Mouse (Mus musculus): ENCODE data around the gene Zbtb45.

The Zbtb45 gene

DNA sequence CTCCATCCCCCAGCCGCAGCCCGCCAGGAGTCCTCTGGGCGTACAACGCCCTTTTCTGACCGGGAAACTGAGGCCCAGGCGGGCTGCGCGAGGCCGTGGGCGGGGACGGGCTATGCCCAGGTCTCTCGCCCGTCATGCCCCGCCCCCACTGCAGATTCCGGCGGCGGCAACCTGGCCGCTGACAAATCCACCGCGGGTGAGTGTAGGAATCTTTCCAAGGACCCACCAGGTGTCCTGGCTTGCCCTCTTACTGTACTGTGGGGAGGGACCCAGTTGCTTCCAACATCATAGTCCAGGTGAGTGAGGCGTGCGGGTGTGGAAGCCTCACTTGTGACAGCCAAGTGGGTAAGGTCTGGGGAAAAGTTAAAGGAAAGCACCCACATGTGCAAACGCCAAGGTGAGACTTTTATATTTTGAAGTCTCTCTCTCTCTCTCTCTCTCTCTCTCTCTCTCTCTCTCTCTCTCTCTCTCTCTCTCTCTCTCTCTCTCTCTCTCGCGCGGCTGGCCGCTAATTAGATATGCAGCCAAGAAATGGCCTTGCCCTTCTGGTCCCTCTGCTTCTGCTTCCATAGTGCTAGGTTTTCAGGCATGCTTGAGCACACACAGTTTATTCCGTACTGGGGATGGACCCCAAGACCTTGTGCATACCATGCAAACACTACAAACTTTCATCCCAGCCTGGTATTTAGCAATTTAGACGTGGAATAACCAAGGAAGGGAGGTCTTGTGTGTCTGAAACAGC, 43.6 kb downstream of the Zbtb45 start:
- in situ Hi-C loops (cut with MboI; ENCODE audit: unreplicated experiment in 2 of 2) = loop anchor here in 1 of 2 experiments (10.0 kb wide), 1 partner anchor 59 kb away; no protein-coding TSS in a partner anchor

DNA sequence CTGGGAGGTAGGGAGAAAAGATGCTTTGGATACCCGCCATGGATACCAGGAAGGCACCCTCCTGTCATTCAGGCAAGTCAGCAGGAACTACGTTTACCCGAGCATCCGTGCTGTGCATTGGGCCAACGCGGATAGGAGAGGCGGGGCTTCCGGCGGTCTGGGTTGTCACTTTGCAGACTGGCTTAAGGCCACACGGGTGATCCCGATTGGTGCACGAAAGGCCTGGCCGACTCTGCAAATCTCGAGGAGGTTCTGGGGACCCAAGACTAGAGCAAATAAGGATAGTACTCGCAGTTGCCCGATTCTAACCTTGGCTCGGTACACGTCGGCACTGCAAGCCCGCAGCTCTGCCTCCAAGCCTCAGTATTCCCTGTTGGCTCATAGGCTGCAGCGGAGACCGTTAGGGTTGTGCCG, 44.1 kb downstream of the Zbtb45 start, which contains the start of gene Zfp324:
Gene Zfp324, plus strand, starts transcription at position 161 of the 414 bp plus-strand sequence.
- in situ Hi-C loops (cut with MboI; ENCODE audit: unreplicated experiment in 2 of 2) = loop anchor here in 1 of 2 experiments (10.0 kb wide), 1 partner anchor 59 kb away; no protein-coding TSS in a partner anchor

DNA sequence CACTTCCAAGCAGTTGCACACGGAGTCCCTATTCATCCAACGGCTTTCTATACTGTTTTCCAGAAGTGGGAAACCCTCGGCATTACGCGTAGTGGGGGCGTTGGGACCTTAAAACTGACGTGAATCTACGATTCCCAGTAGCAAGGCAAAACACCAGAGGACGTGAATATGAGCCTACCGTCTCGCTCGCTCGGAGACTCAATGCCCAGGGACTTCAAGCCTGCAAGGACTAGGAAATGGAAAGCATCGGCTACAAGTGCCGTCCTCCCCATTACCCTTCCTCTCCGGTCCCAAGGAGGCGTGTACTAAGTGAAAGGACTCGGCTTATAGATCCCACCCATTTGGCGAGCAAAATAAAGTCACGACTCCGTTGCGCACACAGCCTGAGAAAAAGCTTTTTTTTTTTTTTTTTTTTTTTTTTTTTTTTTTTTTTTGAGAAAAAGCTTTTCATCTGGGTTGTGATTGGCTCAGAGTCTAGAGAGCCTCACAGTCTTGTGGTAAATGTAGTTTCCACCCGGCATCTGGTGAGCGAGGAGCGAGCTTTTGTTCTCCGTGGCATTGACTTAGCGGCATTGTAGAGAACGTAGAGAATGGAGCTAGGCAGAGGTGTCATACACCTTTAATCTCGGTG, 48.2 kb downstream of the Zbtb45 start:
- in situ Hi-C loops (cut with MboI; ENCODE audit: unreplicated experiment in 2 of 2) = loop anchor here in 1 of 2 experiments (10.0 kb wide), 1 partner anchor 63 kb away; no protein-coding TSS in a partner anchor

DNA sequence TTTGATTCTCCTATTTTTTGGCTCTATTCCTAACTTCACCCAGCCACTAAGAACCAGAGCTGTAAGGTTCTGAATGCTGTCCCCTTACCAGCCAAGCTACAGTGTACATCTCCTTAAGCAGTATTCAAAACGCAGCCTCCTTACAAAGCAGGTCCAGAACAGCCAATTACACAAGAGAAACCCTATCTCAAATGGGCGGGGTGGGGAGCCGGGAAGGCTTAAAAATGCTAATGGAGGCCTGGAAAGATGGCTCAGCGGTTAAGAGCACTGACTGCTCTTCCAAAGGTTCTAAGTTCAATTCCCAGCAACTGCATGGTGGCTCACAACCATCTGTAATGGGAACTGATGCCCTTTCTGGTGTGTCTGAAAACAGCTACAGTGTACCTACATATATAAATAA, 50.1 kb downstream of the Zbtb45 start:
- in situ Hi-C loops (cut with MboI; ENCODE audit: unreplicated experiment in 2 of 2) = loop anchor here in 1 of 2 experiments (10.0 kb wide), 1 partner anchor 65 kb away; no protein-coding TSS in a partner anchor

DNA sequence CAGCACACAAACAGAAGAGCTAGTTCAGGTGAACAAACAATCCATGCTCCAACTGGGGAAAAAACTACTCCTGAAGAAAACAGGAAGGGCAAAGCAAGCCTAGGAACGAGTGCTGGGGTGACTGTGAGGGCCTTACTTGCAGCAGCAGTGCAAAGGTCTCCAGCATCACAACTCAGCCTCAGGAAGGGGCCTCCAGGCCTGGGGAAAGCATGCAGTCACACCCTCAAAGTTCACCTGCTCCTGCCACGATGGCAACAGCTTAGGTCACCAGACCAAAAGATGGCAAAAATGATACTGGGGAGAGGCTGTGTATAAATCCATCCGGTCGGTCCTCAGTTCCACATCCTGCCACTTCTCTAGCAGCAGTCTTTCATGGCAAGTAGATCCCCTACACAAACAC, 50.9 kb downstream of the Zbtb45 start:
- in situ Hi-C loops (cut with MboI; ENCODE audit: unreplicated experiment in 2 of 2) = no loop called here

DNA sequence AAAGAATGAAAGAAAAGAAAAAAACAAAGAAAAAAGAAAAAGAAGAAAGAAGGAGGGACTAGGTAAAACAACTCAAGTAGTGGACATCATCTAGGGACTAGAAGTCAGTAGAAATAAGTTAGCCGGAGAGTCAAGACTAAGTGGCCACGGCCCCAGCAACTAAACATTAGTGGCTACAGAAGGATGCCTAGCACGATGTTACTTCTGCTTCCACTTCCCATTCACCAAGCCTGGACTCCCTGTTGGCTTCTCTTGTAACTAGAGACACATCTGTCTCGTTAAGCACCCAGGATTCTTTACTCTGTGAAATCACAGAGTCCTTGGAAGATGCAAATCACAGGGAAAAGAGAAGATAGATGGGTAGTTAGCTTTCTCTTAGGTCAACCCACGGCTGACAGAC, 52.3 kb downstream of the Zbtb45 start:
- in situ Hi-C loops (cut with MboI; ENCODE audit: unreplicated experiment in 2 of 2) = no loop called here

DNA sequence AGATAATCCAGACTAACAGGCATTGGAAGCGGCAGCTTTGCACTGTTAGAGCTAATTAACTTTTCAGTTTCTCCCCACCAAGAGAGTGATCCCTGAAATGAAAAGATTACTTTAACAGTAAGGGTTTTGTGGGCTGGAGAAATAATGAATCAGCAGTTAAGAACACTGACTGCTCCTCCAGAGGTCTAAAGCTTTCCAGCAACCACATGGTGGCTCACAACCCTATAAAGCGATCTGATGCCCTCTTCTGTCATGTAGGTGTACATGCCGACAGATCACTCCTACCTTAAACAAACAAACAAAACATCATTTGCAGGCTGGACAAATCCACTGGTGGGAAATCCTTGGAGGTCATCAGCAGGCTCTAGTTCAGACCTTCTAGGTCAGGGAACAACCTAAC, 54.9 kb downstream of the Zbtb45 start:
- in situ Hi-C loops (cut with MboI; ENCODE audit: unreplicated experiment in 2 of 2) = no loop called here

Measured in v-Abl transformed pro-B cells (cell line).